Mouse (Mus musculus) ES-E14 (cell line): ENCODE data around the gene Ankrd2. TPM values are rescaled to one million over a fixed set of nuclear protein-coding genes. Genes with fewer than 3 reads are reported as not detected.

Experiments
- DNase-seq: peaks from one replicate; pipeline ENCODE4 v3.0.0-alpha.2; 2013; ENCODE audit warnings: low read depth, low spot score
- H3K27ac ChIP-seq: 2 replicates; pipeline ENCODE4 v1.5.1; 2012; ENCODE audit warnings: low read depth, mild to moderate bottlenecking, low read length, moderate library complexity, mixed read lengths; ENCODE audit not compliant: poor library complexity, insufficient read depth, severe bottlenecking
- H3K36me3 ChIP-seq: 2 replicates; pipeline ENCODE4 v1.6.1; 2012; ENCODE audit warnings: mild to moderate bottlenecking, low read length, moderate library complexity, mixed read lengths; ENCODE audit not compliant: control insufficient read depth, poor library complexity, insufficient read depth, severe bottlenecking
- H3K4me1 ChIP-seq, 2 experiments: fragments of 150-350 bp in 1 of 2; sonication (generic) in 1 of 2; 2 replicates each; pipeline ENCODE4 v1.6.1; 2012; ENCODE audit warnings: low read length in 2 of 2, mild to moderate bottlenecking in 1 of 2, mixed read lengths in 1 of 2; ENCODE audit not compliant: control insufficient read depth in 2 of 2, insufficient read depth in 2 of 2, poor library complexity in 1 of 2
- H3K4me3 ChIP-seq, 2 experiments: fragments of 150-350 bp in 1 of 2; sonication (generic) in 1 of 2; 2 replicates each; pipeline ENCODE4 v1.5.1; 2012; ENCODE audit warnings: low read length in 2 of 2, low read depth in 1 of 2, mild to moderate bottlenecking in 1 of 2, mixed read lengths in 1 of 2; ENCODE audit not compliant: insufficient read depth in 1 of 2, poor library complexity in 1 of 2, severe bottlenecking in 1 of 2
- H3K9ac ChIP-seq: 2 replicates; pipeline ENCODE4 v1.6.1; 2012; ENCODE audit warnings: low read depth, mild to moderate bottlenecking, low read length, mixed read lengths; ENCODE audit not compliant: poor library complexity, insufficient read depth, severe bottlenecking
- H3K9me3 ChIP-seq: fragments of 150-350 bp; sonication (generic); 2 replicates; pipeline ENCODE4 v1.6.1; 2012; ENCODE audit warnings: low read depth, mild to moderate bottlenecking, low read length; ENCODE audit not compliant: control insufficient read depth, insufficient read depth
- CHD2 ChIP-seq: IDR thresholded peaks from 2 replicates; pipeline ENCODE4 v1.6.1; 2014; ENCODE audit warnings: mild to moderate bottlenecking, low read depth, low read length, inconsistent platforms
- HCFC1 ChIP-seq: IDR thresholded peaks from 2 replicates; pipeline ENCODE4 v1.6.1; 2012; ENCODE audit warnings: low read length, inconsistent platforms, borderline replicate concordance; ENCODE audit not compliant: insufficient read depth
- MAFK ChIP-seq: IDR thresholded peaks from 2 replicates; pipeline ENCODE4 v1.6.1; 2014; ENCODE audit warnings: mild to moderate bottlenecking, low read depth, low read length, inconsistent platforms; ENCODE audit not compliant: insufficient read depth
- ZC3H11A ChIP-seq: IDR thresholded peaks from 2 replicates; pipeline ENCODE4 v1.6.1; 2012; ENCODE audit warnings: low read depth, mild to moderate bottlenecking, inconsistent platforms, low read length, borderline replicate concordance
- ZNF384 ChIP-seq: IDR thresholded peaks from 2 replicates; pipeline ENCODE4 v1.6.1; 2012; ENCODE audit warnings: low read depth, low read length, inconsistent platforms
- in situ Hi-C, 2 experiments: fragments of 600-800 bp; cut with MboI; formaldehyde crosslinking; loops; one replicate each; pipeline ENCODE4 v1.15.1; 2025; ENCODE audit warnings: low sequenced_read_pairs in 2 of 2, inconsistent platforms in 1 of 2; ENCODE audit not compliant: unreplicated experiment in 2 of 2
- total RNA-seq: library from RNA; depleted of rRNA; stranded (reverse); fragments of 300-350 nt; gene quantifications from 2 replicates; pipeline ENCODE4 v1.2.3, GENCODE M21; 2012

The Ankrd2 gene
- total RNA-seq, 1 experiment = 0.45 TPM

DNA sequence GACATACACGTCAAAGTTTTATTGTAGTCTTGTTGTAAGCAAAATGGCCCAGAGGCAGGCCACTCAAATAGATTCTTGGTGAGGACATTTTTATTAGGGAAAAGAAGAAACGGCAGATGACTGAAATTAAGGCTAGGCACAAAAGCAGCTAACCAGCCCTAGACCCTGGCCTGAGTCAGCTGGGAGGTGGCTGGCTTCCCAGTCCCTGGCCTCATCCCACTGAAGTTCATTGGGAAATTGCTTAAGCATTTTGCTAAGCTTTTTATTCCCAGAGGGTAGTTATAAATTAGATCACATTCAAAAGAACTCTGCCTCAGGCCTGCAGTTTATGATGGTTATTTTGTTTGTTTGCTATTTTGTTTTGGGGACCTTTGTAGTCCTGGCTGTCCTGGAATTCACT lies 20.1 kb downstream of the Ankrd2 start:
- TF ChIP-seq MAFK (no peak), ZNF384 (no peak)
- no peak overlapping the region for H3K9ac ChIP-seq
- in situ Hi-C loops = no loop called here

DNA sequence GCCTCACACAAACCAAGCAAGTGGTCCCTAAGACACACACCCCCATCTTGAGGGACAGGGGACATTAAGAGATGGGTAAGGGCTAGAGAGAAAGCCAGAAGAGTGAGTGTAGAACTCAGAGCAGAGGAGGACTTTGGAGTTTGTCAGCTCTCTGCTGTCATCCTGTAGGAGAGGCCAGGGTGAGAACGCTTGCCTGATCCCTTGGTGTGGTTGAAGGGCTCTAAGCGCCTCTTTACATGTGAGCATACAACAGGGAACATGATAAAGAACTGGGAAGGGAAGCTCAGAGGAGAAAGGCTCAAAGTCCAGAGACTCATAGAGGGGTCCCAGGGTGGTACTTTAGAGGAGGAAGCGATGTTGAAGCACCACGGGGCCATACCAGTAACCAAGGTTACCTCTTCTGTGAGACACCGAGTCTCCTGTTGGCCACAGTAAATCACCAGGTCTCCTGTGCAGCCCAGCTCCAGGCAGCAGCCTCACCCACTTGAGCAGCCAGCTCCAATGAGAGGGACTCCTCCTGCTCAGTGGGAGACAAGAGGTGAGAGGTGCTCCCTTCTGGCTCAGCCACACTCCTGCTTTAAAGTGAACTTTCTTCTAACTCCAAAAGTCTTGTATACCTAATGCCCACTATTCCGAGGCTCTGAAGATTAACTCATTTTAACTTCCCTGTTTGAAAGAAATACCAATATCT lies 21.1 kb downstream of the Ankrd2 start:
- Histone ChIP-seq H3K27ac (no peak overlapping the region), H3K4me3 (no peak overlapping the region), H3K4me1 (peaks cover 0 to 4% of the 10 kb centered on the region in 2 experiments; a peak in 1 of 4 replicates), H3K9ac (no peak overlapping the region), H3K36me3 (no peaks in the 10 kb centered on the region), H3K9me3 (no peaks in the 10 kb centered on the region)
- in situ Hi-C loops = no loop called here
- DNase-seq = no peak
- TF ChIP-seq HCFC1 = no peak
- TF ChIP-seq ZNF384 = no peak
- no peak for TF ChIP-seq ZC3H11A

More for the DNA sequence above, 20.1 kb downstream of the Ankrd2 start:
- Histone ChIP-seq H3K9me3 (no peaks in the 10 kb centered on the region), H3K36me3 (no peaks in the 10 kb centered on the region), H3K27ac (no peak overlapping the region), H3K4me1 (peaks cover 0 to 4% of the 10 kb centered on the region in 2 experiments; a peak in 1 of 4 replicates), H3K4me3 (no peak overlapping the region)
- DNase-seq = no peak

DNA sequence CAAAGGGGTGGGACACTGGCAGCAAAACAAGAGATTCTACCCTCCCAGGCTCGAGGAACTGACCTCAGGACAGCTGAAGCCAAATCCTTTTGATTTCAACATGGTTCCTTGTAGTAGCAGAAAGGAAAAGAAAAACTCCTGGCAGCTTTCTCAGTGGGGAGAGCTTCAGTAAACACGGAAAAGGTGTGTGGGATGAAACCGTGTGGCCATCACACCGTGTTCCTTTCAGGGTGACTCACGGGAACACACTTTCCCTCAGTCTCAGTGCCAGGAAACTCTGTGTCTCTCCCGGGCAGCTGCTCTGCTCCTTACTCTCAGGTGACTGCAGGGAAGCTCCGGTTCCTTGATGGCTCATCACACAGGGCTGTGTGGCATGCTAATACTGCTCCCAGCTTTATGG lies 22.6 kb downstream of the Ankrd2 start:
- Histone ChIP-seq H3K27ac (no peak overlapping the region), H3K9ac (no peak overlapping the region), H3K4me1 (no peaks in the 10 kb centered on the region), H3K4me3 (no peak overlapping the region), H3K9me3 (no peaks in the 10 kb centered on the region), H3K36me3 (no peaks in the 10 kb centered on the region)
- TF ChIP-seq HCFC1 (no peak), ZNF384 (no peak)
- DNase-seq = no peak
- in situ Hi-C loops = no loop called here

DNA sequence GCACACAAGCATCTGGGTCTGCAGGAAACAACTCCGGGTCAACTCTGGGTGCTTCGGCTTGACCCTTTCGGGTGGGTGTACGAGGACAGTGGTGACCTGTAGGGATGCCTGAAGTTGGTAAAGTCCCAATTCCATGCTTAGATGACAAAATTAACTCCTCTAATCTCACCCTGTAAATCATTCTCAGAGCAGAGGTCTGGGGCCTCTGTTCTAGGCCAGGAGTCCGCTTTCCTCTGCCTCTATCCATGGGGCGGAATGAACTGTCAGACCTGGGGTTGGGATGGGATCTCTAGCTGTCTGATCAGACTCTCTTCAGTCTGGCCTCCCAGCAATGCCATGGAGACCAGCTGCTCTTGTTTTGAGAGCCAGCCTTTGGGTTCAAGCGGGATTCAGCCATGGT lies 25.6 kb downstream of the Ankrd2 start:
- Histone ChIP-seq H3K4me3 (no peak overlapping the region), H3K27ac (no peak overlapping the region), H3K4me1 (no peaks in the 10 kb centered on the region), H3K9ac (no peak overlapping the region), H3K9me3 (no peaks in the 10 kb centered on the region), H3K36me3 (no peaks in the 10 kb centered on the region)
- in situ Hi-C loops = no loop called here
- DNase-seq = no peak
- TF ChIP-seq ZNF384 (no peak), ZC3H11A (no peak), HCFC1 (no peak), CHD2 (no peak), MAFK (no peak)

DNA sequence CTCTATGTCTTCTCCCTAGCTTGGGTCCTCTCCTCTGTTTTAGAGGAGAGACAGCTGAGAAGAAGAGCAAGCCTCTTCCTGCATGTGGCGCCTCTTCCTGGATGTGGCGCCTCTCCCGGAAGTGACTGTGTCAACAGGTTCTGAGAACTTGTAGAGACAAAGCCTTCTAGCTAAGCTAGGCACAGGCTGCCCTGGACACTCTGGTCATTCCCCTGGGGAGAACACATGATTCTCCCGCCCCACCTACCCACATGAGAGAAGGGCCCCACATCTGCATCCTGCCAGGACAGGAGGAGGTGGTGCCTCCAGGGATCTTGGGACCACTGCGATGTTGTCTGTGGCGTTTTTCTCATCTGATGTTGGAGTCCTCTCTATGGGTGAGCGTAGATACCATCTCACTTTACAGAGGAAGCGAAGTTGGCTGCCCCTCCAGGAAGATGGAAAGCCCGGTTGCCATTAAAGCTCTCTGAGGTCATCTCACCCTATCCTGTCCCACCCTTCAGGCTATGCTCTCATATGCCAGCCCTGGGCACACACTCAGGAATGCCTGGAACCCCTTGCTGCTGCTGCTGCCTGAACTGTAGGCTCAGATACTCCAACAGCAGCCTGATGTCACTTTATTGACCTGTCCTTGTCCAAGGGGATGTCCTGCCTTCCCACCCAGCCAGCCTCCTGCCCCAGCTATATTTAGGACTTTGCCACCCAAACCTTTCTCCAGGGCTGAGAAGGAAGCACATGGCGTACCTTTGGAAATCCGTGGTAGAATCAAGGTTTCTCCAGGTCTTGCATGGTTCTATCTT lies 32.8 kb downstream of the Ankrd2 start:
- in situ Hi-C loops = no loop called here

More for the DNA sequence above, 32.8 kb downstream of the Ankrd2 start:
- H3K9me3 ChIP-seq = no peaks in the 10 kb centered on the region
- no peak overlapping the region for H3K27ac ChIP-seq
- no peaks in the 10 kb centered on the region for H3K36me3 ChIP-seq
- no peak overlapping the region for H3K9ac ChIP-seq
- DNase-seq = no peak
- H3K4me1 ChIP-seq = peaks cover 0 to 8% of the 10 kb centered on the region in 2 experiments; a peak in 1 of 4 replicates
- TF ChIP-seq ZC3H11A (no peak), CHD2 (no peak), ZNF384 (no peak), HCFC1 (no peak), MAFK (no peak)
- H3K4me3 ChIP-seq = no peak overlapping the region
